Mouse (Mus musculus) liver, embryonic 13.5 days (tissue): ENCODE results near the gene Ifi203. TPM values are rescaled to one million over a fixed set of nuclear protein-coding genes. Genes with fewer than 3 reads are reported as not detected.
A peak's percentile ranks its signal among the peaks of the same experiment; 100 is the strongest.
"Not testable (repeated sequence)": the region's sequence is repeated elsewhere in the genome, so short reads cannot be mapped to it uniquely, and the experiment has no call there.

Source experiments
- ATAC-seq: fragments of 200-750 bp; cut with Nextera tagmentation; 2 replicates; pipeline ENCODE4 v1.8.0; 2017; ENCODE audit warnings: low read depth, mild to moderate bottlenecking, moderate number of reproducible peaks, moderate library complexity
- DNase-seq: peaks from one replicate; pipeline ENCODE4 v3.0.0; 2022
- H3K27ac ChIP-seq: fragments of 300-500 bp; sonication (generic); 2 replicates; pipeline ENCODE4 v1.5.1; 2015; ENCODE audit warnings: moderate library complexity, mild to moderate bottlenecking, inconsistent platforms
- H3K27me3 ChIP-seq: fragments of 300-500 bp; sonication (generic); 2 replicates; pipeline ENCODE4 v1.6.1; 2015; ENCODE audit warnings: mild to moderate bottlenecking, inconsistent platforms
- H3K36me3 ChIP-seq: fragments of 300-500 bp; sonication (generic); 2 replicates; pipeline ENCODE4 v1.6.1; 2015; ENCODE audit warnings: mild to moderate bottlenecking, inconsistent platforms
- H3K4me1 ChIP-seq: fragments of 300-500 bp; sonication (generic); replicated peaks from 2 replicates; pipeline ENCODE4 v1.6.1; 2015; ENCODE audit warnings: inconsistent platforms
- H3K4me2 ChIP-seq: fragments of 300-500 bp; sonication (generic); 2 replicates; pipeline ENCODE4 v1.6.1; 2015; ENCODE audit warnings: inconsistent platforms, mild to moderate bottlenecking, moderate library complexity
- H3K4me3 ChIP-seq: fragments of 300-500 bp; sonication (generic); replicated peaks from 2 replicates; pipeline ENCODE4 v1.5.1; 2015; ENCODE audit warnings: mild to moderate bottlenecking, inconsistent platforms
- H3K9ac ChIP-seq: fragments of 300-500 bp; sonication (generic); 2 replicates; pipeline ENCODE4 v1.6.1; 2015; ENCODE audit warnings: mild to moderate bottlenecking, inconsistent platforms
- H3K9me3 ChIP-seq: fragments of 300-500 bp; sonication (generic); replicated peaks from 2 replicates; pipeline ENCODE4 v1.6.1; 2016; ENCODE audit warnings: inconsistent platforms
- WGBS: fragments of 180-500 bp; shearing (Covaris S2); methylation state at CpG from one replicate; pipeline ENCODE4 v1.1.7; 2015; ENCODE audit not compliant: insufficient replicate concordance; 5-methylcytosine and 5-hydroxymethylcytosine counted together
- polyA plus RNA-seq: library from polyadenylated mRNA; unstranded; fragments of >200 nt; fragmentation: Nextera tagmentation; extraction: Ambion mirVana; gene quantifications from 2 replicates; pipeline ENCODE4 v1.2.1, GENCODE M21; 2015

The Ifi203 gene
- 2.6 and 3.9 TPM in 2 replicates for polyA plus RNA-seq

DNA sequence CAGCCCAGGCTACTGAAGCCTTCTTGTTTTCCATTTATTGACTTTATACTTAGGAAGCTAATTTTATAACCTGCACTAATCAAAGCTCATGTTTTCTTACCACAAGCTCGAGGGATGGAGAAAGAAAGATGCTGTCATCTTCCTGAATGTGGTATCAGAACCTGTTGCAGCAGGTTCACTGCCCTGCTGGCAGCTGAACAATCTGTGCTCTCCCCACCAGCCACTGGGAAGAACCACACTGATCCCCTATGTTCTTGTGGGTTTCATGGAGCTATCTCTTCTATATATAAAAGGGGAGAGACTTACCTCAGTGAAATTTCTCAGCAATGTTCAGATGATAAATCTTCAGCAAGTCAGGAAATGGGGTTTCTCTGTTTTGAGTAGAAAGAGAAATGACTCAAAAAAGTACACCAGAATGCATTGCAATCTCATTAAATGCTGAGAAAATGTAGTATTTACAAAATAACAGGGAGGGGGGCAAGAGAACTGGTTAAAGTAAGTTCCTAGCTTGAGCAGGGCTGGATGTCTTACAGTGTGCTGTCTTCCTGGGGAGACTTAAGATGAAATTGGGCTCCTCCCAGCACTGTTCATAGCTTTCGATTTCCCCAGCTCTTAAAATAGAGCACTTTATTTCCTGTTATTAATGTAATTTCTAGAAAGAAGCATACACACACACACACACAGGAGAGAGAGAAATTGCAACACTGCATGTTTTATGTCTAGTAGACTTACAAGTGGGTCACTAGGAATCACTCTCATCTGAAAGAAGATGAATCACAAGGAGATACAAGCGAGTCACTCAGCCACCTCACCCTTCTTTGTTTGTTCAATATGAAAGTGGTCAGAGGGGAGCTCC, at the start of gene Ifi203, which contains the start of gene Mndal:
Ifi203 (minus strand) TSS at position 749 of the 856 bp plus-strand sequence.
Mndal (minus strand) TSS at position 568 of the 856 bp plus-strand sequence.
- not testable (repeated sequence) for H3K27me3 ChIP-seq, H3K4me2 ChIP-seq, H3K4me1 ChIP-seq, H3K36me3 ChIP-seq, ATAC-seq, H3K9me3 ChIP-seq, H3K9ac ChIP-seq, H3K27ac ChIP-seq, DNase-seq, H3K4me3 ChIP-seq
- 41% methylated on average over 3 of the region's 3 CpGs for WGBS

DNA sequence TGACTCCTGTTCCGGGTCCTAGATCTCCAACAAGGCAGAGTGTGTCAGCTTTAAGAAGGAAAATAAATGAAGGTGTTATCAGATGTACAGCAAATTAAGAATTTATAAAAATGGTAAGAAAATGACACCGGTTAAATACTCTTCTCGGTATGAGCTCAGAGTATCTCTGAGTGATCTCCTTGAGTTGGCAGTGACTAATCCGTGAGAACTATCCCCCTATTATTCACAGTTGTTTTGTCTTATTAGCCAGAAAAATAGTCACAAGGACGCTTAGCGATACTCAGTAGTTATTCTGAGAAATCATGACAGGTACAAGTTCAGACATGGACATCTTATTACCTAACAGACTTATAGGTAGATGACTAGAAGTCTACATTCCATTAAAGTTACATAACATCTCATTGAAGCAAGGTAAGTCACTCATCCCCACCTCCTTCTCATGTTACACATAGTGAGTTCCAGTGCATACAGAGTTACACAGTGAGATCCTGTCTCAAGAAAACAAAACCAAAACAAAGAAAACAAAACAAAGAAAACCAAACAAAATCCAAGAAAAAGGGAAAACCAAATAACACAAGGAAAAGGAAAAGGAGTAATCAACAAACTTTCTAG, 40.3 kb upstream of the Ifi203 start, which contains the start of gene Ifi202b:
Ifi202b (minus strand) TSS at position 51 of the 612 bp plus-strand sequence.
- not testable (repeated sequence) for DNase-seq, H3K4me2 ChIP-seq, ATAC-seq

DNA sequence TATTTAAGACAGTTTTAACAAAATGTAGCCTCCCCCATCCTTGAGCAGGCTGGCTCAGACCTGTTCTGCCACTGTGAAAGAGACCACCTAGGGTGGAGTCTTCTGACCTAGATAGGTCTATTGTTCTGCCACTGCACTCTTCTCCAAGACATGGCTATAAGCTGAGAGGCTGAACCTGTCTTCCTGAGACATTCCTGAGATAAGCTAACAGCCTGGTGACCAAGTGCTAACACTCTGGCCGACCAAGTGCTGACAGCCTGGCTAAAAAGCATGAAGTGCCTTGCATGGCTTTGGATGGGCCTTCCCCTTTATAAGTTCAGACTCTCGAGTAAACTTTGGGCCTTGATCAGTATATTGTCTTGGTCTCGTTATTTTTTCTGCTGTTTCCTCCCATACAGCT, 38.6 kb upstream of the Ifi203 start:
- not testable (repeated sequence) for H3K27ac ChIP-seq, H3K4me3 ChIP-seq, H3K9ac ChIP-seq, H3K27me3 ChIP-seq, ATAC-seq, H3K36me3 ChIP-seq, DNase-seq, H3K4me2 ChIP-seq, H3K4me1 ChIP-seq, H3K9me3 ChIP-seq
- WGBS = 45% methylated on average over 3 of the region's 3 CpGs

More for the DNA sequence above, 40.3 kb upstream of the Ifi203 start, which contains the start of gene Ifi202b:
- not testable (repeated sequence) for H3K9ac ChIP-seq, H3K27ac ChIP-seq, H3K4me3 ChIP-seq, H3K9me3 ChIP-seq, H3K4me1 ChIP-seq, H3K36me3 ChIP-seq, H3K27me3 ChIP-seq
- WGBS = 73% methylated on average over 6 of the region's 6 CpGs

DNA sequence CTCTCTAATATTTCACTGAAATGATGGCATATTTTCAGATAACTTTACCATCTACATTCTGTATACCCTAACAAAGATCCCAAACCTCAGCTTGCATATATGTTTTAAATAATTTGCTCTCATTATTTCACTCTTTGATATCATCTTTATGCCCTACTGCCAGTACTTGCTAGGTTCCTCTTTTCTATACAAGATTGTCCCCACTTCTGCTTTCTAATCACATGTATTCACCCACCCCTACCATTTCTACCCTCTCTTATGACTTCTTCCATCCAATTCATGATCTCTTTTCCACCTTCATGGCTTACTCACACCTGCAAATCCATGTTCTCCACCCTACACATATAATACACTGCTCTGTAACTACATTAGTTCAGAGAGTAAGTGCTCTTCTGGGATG, 35.1 kb upstream of the Ifi203 start:
- Histone ChIP-seq H3K9me3 (no peaks in the 10 kb centered on the region), H3K27ac (no peak overlapping the region), H3K4me2 (no peak overlapping the region), H3K27me3 (no peaks in the 10 kb centered on the region), H3K36me3 (no peaks in the 10 kb centered on the region), H3K4me1 (no peaks in the 10 kb centered on the region), H3K9ac (no peak overlapping the region), H3K4me3 (no peak overlapping the region)
- no peak for ATAC-seq
- no peak for DNase-seq

DNA sequence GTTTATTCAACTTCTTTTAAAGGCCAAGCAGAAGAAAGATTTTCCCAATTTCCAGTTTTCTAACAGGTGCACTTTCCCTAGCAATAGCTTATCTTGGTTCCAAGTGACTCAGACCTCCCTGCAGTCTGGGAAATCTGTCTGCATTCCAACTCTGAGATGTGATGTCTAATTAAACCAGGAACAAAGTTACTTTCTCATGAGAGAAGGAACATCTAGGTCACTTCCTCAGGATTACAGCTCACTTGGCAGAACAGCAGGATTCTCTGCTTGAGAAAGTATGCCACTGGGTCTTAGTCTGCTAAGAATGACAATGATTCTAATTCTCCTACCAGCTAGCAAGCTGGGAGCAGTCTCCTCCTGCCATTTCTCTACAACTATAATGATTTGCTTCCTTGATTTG, 30.6 kb upstream of the Ifi203 start:
- ATAC-seq = no peak
- no peak overlapping the region for H3K4me3 ChIP-seq
- no peak for DNase-seq
- H3K9ac ChIP-seq = no peak overlapping the region
- H3K9me3 ChIP-seq = no peaks in the 10 kb centered on the region
- no peaks in the 10 kb centered on the region for H3K36me3 ChIP-seq
- no peaks in the 10 kb centered on the region for H3K4me1 ChIP-seq
- H3K27ac ChIP-seq = no peak overlapping the region
- no peak overlapping the region for H3K4me2 ChIP-seq
- H3K27me3 ChIP-seq = no peaks in the 10 kb centered on the region

- not testable (repeated sequence) for H3K4me3 ChIP-seq, H3K4me1 ChIP-seq, H3K9ac ChIP-seq, H3K27me3 ChIP-seq, H3K27ac ChIP-seq, ATAC-seq, H3K4me2 ChIP-seq, DNase-seq, H3K9me3 ChIP-seq, H3K36me3 ChIP-seq
- WGBS = 54% methylated on average over 1 of the region's 1 CpGs
Observed at GRCm38 (mm10) chr1:173961491-173961890, 19.0 kb upstream of the Ifi203 start.

DNA sequence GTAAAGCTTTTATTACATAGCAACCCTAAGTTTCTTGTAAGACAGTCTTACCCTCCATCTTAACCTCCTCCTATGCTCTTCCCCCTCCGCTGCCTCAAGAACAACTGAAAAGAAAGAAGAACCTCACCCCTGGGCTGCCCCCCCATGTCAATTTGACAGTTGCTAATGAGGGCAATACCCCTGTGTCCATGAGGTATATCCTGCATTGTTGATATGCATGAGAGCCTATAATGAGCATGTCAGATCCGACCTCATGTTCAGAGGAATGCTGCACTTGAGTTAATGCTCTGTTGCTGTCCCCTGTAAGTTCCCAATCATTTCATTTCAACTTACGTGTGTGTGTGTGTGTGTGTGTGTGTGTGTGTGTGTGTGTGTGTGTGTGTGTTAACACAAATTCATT, 17.5 kb upstream of the Ifi203 start:
- H3K9me3 ChIP-seq, H3K36me3 ChIP-seq, H3K4me1 ChIP-seq, H3K27me3 ChIP-seq, ATAC-seq, H3K27ac ChIP-seq, DNase-seq, H3K9ac ChIP-seq, H3K4me2 ChIP-seq, H3K4me3 ChIP-seq: not testable (repeated sequence)
- WGBS = 54% methylated on average over 3 of the region's 3 CpGs

- H3K27me3 ChIP-seq, H3K4me3 ChIP-seq, H3K4me2 ChIP-seq, H3K36me3 ChIP-seq, H3K27ac ChIP-seq, ATAC-seq, H3K9ac ChIP-seq, H3K4me1 ChIP-seq, DNase-seq, H3K9me3 ChIP-seq: not testable (repeated sequence)
- WGBS = 55% methylated on average over 3 of the region's 3 CpGs
Observed at GRCm38 (mm10) chr1:173955839-173956527, 13.5 kb upstream of the Ifi203 start.

DNA sequence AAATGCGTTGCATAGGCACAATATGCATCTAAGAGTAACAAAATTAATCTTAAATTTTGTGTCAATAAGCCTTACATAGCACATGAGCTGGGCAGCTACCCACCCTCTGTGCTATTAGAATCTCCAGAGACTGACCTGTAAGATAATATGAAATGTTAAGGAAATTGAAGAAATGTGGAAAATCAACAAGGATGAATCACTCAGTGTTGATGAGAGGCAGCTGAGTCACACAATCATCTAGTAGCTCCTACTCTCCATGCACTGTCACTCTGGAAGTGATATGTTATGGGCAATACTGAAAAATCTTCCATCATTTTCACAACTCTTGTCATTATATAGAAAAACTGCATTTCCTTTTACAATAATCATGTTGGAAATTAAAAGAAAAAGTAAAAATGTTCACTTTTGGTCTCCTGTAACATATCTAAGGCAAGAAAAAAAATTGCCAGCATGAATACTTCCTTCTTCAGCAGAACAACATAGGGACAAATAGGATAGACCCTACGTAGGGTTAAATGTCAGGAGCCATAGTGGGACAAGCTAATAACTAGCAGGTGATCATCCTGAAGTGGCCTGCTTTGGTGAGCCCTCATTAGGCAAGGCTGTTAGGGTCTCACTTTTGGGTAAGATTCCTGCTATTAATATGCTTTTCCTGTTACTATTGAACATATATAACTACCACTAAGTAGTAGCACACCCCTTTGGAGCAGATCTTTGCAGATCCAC, 12.8 kb upstream of the Ifi203 start:
- no peak for ATAC-seq

DNA sequence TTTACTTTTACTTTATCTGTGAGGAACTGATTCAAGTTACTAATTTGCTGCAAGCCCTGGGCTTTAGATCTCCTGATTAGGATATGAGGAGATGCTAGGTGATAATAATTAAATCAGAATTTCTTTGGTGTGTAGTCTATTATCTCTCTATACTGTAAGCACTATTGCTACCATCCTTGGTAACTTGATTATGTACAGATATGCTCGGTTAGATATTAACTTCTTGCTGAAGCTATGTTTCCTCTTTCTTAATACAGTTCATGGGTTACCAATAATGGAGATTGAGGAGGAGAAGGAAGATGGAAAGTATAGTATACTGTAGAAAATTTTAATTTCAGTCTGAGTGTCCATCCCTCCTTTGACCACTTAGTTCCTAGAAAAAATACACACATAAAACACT, 11.1 kb upstream of the Ifi203 start:
- no peak overlapping the region for H3K27ac ChIP-seq
- H3K36me3 ChIP-seq = no peaks in the 10 kb centered on the region
- H3K27me3 ChIP-seq = no peaks in the 10 kb centered on the region
- WGBS = 40% methylated on average over 1 of the region's 1 CpGs
- no peak overlapping the region for H3K9ac ChIP-seq
- ATAC-seq (no peak), DNase-seq (no peak)
- H3K9me3 ChIP-seq = no peaks in the 10 kb centered on the region
- no peaks in the 10 kb centered on the region for H3K4me1 ChIP-seq
- no peak overlapping the region for H3K4me3 ChIP-seq
- H3K4me2 ChIP-seq = no peak overlapping the region

More for the DNA sequence above, 12.8 kb upstream of the Ifi203 start:
- H3K9ac ChIP-seq = no peak overlapping the region
- no peak overlapping the region for H3K27ac ChIP-seq
- 53% methylated on average over 2 of the region's 2 CpGs for WGBS
- H3K9me3 ChIP-seq = no peaks in the 10 kb centered on the region
- H3K4me3 ChIP-seq = no peak overlapping the region
- no peaks in the 10 kb centered on the region for H3K36me3 ChIP-seq
- DNase-seq = no peak
- no peaks in the 10 kb centered on the region for H3K27me3 ChIP-seq
- no peaks in the 10 kb centered on the region for H3K4me1 ChIP-seq
- no peak overlapping the region for H3K4me2 ChIP-seq

DNA sequence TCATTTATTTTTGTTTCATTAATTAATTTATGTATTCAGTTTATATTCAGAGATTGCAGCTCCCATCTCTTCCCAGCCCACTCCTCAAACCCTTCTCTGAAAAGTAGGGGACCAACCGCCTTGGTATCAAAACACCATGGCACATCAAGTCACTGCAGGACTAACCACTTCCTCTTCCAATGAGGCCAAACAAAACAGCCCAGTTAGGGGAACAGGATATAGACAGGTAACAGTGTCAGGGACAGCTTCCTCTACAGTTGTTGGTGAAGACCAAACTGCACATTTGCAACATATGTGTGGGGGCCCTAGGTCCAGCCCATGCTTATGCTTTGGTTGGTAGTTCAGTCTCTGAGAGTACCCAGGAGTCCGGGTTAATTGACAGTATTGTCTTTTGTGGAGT, 6.6 kb upstream of the Ifi203 start:
- not testable (repeated sequence) for H3K9ac ChIP-seq, H3K9me3 ChIP-seq, H3K4me2 ChIP-seq, H3K36me3 ChIP-seq, H3K27me3 ChIP-seq, H3K4me3 ChIP-seq, H3K4me1 ChIP-seq, DNase-seq, H3K27ac ChIP-seq
- whole genome bisulfite sequencing = 15% methylated on average over 2 of the region's 2 CpGs
- peak; percentile 39; the same call in 1 of the 2 replicates for ATAC-seq
